Mouse (Mus musculus) G1E (cell line): ENCODE measurements around the gene Map2k3.

ENCODE experiments used
- CTCF ChIP-seq: IDR thresholded peaks from 2 replicates; pipeline ENCODE4 v1.5.1; 2012; ENCODE audit warnings: low read depth, low read length, inconsistent platforms, mixed read lengths
- GATA1 ChIP-seq: IDR thresholded peaks from 2 replicates; pipeline ENCODE4 v1.6.1; 2012; ENCODE audit warnings: borderline replicate concordance, low read length, inconsistent platforms, mixed read lengths
- GATA2 ChIP-seq: IDR thresholded peaks from 2 replicates; pipeline ENCODE4 v1.6.1; 2012; ENCODE audit warnings: low read depth, low read length, inconsistent platforms, borderline replicate concordance
- POLR2AphosphoS5 ChIP-seq: IDR thresholded peaks from 2 replicates; pipeline ENCODE4 v1.6.1; 2012; ENCODE audit warnings: low read depth, low read length, inconsistent platforms; ENCODE audit not compliant: insufficient replicate concordance
- TAL1 ChIP-seq: conservative IDR thresholded peaks from 2 replicates; pipeline ENCODE4 v1.6.1; 2012; ENCODE audit warnings: low read depth, low read length, inconsistent platforms, mixed read lengths

- TF ChIP-seq CTCF (no peak), GATA1 (no peak), POLR2AphosphoS5 (no peak), TAL1 (no peak), GATA2 (no peak)
These were observed 58.6 kb downstream of the Map2k3 start for GRCm38 (mm10) chr11:60990428-60990827.
